Mouse (Mus musculus) CH12F3 (cell line): ENCODE results near the gene Apaf1.

Source experiments
- in situ Hi-C: fragments of 300-500 bp; cut with MboI; formaldehyde crosslinking; loops from 2 replicates; pipeline ENCODE4 v1.14.3; 2020; ENCODE audit warnings: low sequenced_read_pairs

Gene Apaf1

DNA sequence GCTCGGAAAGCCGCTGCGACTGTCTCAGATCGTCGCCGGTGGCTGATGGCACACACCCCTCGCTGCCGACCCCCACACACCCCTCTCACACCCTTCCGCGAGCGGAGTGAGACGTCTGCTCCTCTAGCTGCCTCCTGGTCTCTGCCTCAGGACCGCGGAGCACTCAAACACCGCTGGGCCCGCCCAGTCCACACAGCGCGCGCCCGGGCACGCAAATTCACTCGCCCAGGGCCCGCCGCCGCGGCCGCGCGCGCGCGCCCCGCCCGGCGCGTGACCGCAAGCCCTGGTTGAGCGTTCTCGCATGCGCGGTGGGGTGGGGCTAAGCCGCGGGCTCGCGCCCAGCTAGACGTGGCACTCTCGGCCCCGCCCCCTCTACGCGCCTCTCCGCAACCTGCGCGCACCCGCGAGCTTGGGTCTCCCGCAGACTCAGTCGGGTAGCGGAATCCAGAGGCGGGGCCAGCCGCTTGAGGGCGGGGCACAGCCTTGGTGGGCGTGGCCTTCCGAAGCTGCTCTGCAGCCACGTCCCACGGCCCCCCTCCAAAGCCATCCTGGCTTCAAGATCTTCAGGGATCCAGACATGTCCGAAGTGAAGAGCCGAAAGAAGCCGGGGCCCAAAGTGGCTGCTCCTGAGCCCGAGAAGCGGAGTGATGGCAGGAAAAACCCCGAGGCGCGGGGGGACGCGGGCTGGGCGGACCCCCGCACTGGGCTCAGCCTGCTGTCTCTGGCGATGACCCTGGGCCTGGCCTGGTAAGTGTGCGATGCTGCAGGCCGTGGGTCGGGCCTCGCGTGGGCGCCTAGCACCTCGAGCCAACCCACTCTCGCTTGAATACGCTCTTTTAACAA, at the start of gene Apaf1, which contains the start of gene Ikbip:
TSS of gene Apaf1 (minus strand) at position 221 of the 843 bp plus-strand sequence.
TSS of gene Ikbip (plus strand) at position 391 of the 843 bp plus-strand sequence.
- in situ Hi-C loops, result no loop called here

DNA sequence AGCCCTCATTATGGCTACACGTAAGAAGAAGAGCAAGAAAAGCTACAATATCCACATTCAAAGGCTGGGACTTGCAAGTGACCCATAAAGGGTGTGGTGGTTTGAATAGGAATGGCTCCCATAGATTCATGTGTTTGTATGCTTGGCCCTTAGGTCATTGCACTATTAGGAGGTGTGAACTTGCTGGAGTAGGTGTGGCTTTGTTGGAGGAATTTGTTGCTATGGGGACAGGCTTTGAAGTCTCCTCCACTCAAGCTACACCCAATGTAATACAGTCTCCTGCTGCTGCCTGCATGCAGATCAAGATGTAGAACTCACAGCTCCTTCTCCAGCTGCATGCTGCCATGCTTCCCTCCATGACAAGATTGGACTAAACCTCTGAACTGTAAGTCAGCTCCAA, 49.0 kb upstream of the Apaf1 start:
- in situ Hi-C loops, result no loop called here

GRCm38 (mm10) chr10:91130792-91131191, 48.2 kb upstream of the Apaf1 start:
- in situ Hi-C loops, result no loop called here

GRCm38 (mm10) chr10:91128551-91129160, 46.1 kb upstream of the Apaf1 start:
- in situ Hi-C loops, result no loop called here

- in situ Hi-C loops, result no loop called here
These were observed 44.8 kb upstream of the Apaf1 start for GRCm38 (mm10) chr10:91127395-91127794.

DNA sequence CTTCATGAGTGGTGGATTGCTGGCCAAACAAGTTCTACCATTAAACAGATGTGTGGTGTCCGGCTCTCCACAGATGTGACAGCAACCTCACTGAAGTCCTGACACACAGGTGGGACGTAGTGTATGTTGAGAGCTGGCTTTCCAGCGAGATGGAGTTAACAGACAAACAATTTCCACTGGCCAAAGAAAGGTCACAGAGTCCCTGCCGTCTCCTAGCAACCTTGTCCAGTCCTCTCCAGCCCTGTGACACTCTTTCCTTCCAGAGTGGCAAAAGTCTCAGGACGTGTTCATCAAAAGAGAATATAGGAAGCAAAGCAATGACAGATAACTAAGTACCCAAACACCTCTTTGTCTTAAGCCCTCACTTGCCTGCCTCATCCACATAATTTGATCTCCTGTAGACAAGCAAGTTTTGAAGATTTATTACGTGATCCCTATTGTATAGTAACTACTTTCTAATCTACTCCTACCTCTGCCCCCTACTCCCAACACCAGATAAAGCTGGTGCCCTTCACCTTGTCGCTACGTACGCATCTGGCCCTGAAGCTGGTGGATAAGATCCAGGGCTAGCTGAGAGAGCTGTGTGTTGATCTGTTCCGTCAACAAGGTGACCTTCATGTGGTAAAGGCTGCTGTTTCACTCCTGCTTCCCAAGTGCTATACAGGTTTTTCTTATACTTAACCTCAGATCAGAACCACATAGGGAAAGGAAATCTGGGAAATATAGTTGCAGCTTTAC, 44.2 kb upstream of the Apaf1 start:
- in situ Hi-C loops, result no loop called here

GRCm38 (mm10) chr10:91123828-91124822, 41.6 kb upstream of the Apaf1 start, which contains the start of gene Slc25a3:
Gene Slc25a3 (minus strand): TSS chr10:91124059.
- in situ Hi-C loops, result no loop called here

DNA sequence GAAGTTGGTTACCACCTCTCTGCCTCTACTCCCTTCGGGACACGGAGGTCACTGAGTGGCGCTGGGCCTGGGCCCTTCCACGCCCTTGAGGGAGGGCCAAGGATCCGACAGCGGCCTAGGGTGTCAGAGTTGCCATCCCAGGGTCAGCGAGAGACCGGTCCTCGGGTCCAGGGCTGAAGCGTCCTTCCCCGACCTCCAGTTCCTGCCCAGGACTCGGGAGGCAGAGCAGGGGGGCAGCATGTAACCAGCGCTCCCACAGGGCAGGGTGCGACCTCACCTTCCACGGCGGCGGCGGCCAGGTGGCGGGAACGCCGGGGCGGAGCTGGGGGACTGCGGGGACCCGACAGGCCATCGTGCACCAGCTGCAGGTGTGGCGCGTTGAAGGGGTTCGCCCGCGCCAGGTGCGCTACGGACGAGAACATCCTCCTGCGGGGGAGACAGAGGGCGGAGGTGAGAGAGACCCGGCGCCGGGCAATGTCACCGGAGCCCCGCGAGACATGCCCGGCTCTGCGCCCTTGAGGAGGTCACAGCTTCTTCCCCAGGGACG, 40.8 kb upstream of the Apaf1 start:
- in situ Hi-C loops, result no loop called here

GRCm38 (mm10) chr10:91122646-91123045, 40.1 kb upstream of the Apaf1 start:
- in situ Hi-C loops, result no loop called here

DNA sequence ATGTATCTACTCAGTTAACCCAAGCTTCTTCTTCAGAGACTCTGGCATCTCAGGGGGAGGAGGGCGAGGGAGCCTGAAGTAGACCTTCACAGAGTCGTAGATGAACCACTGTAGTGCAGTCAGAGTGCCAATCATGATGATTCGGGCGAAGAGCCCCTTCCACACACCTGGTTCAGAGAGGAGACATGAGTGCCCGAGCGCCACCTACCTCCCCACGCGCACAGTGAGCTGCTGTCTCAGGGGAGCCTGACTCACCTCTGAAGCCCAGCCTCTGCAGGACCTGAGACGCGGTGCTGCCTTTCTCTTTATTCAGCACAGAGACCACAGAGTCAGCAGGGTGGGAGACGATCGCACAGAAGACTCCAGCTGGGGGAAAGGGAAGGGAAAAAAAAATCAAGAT, 34.4 kb upstream of the Apaf1 start:
- in situ Hi-C loops, result no loop called here

- in situ Hi-C loops, result no loop called here
These were observed 27.3 kb upstream of the Apaf1 start for GRCm38 (mm10) chr10:91109841-91110240.

DNA sequence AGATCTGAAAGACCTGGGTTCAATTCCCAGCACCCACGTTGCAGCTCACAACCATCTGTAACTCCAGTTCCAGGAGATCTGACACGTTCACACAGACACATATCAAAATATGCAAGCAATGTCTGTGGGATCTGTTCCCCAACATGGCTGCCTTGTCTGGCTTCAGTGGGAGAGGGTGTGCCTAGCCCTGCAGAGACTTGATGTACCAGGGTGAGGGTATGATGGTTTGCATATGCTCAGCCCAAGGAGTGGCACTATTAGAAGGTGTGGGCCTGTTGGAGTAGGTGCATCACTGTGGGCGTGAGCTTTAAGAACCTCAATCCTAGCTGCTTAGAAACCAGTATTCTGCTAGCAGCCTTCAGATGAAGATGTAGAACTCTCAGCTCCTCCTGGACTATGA, 23.4 kb upstream of the Apaf1 start:
- in situ Hi-C loops, result no loop called here

- in situ Hi-C loops, result no loop called here
These were observed 20.4 kb upstream of the Apaf1 start for GRCm38 (mm10) chr10:91102799-91103590.

DNA sequence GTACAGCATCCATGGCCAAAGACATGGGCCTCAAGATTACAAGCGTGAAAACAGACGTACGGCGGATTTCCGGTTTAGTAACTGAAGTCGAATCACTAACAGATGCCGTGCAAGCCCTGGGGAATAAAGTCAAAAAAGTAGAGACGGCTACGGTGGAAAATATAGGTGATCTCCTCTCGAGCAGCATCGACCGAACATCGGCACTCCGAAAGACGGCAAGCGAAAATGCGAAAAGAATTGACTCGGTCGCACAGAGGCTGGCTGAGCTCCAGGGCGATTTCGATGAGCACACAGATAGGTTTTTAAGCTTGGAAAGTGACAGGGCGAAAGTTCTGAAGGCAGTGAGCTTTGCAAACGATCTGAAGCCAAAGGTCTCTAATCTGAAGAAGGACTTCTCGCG, 19.4 kb upstream of the Apaf1 start:
- in situ Hi-C loops, result no loop called here

- in situ Hi-C loops, result no loop called here
These were observed 17.5 kb upstream of the Apaf1 start for GRCm38 (mm10) chr10:91100101-91100500.

- in situ Hi-C loops, result no loop called here
These were observed 15.5 kb upstream of the Apaf1 start for GRCm38 (mm10) chr10:91098056-91098455.

GRCm38 (mm10) chr10:91094251-91095104, 11.9 kb upstream of the Apaf1 start:
- in situ Hi-C loops, result no loop called here

- in situ Hi-C loops, result no loop called here
These were observed 10.2 kb upstream of the Apaf1 start for GRCm38 (mm10) chr10:91092812-91093211.
